Mouse (Mus musculus) spleen, adult 2 months (tissue): ENCODE measurements around the gene Fdxacb1.

Experiments
- CTCF ChIP-seq: fragments of 200-500 bp; IDR thresholded peaks from 2 replicates; pipeline ENCODE4 v1.5.1; 2011; ENCODE audit warnings: mild to moderate bottlenecking, inconsistent platforms; ENCODE audit not compliant: insufficient read depth, insufficient read length, insufficient replicate concordance; ENCODE audit errors: extremely low read depth
- POLR2A ChIP-seq: fragments of 200-500 bp; IDR thresholded peaks from 2 replicates; pipeline ENCODE4 v1.6.1; 2011; ENCODE audit warnings: low read depth, low read length, inconsistent platforms

DNA sequence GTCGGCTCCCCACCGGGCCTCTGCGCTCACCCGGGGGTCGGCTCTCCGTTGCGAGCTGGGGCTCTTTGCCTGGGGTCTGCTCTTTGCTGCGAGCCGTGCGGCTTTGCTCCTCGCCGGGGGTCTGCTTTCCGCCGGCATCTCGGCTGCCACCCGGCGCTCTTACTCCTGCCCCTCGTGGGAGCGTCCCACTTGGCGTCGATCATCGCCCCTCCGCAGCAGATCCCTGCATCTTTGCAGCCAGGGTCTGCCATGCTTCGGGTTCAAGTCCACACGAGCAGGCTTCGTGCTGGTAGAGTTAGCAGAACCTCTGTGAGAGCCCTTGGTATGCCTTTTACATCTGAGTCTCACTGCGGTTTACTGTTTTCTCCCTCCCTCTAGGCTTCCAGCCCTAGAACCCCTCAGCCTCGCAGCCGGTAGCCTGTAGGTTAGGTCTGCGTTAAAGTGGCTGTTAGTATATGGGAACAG lies 7.7 kb downstream of the Fdxacb1 start:
- TF ChIP-seq CTCF = no peak
- no peak for TF ChIP-seq POLR2A
